Mouse (Mus musculus) hindbrain, embryonic 13.5 days (tissue): ENCODE data around the gene Sft2d2. TPM values are rescaled to one million over a fixed set of nuclear protein-coding genes. Genes with fewer than 3 reads are reported as not detected.

Source experiments
- polyA plus RNA-seq: library from polyadenylated mRNA; unstranded; fragments of >200 nt; fragmentation: Nextera tagmentation; extraction: Ambion mirVana; gene quantifications from 2 replicates; pipeline ENCODE4 v1.2.1, GENCODE M21; 2015

Sft2d2 gene
- polyA plus RNA-seq, 1 experiment from 2014 or later = 5.8 TPM

Other genes starting within 250 kb of the Sft2d2 start
- not detected in 2 replicates for gene Tbx19, start 33.7 kb downstream of the Sft2d2 start, polyA plus RNA-seq
- gene Tiprl, start 42.6 kb upstream of the Sft2d2 start, polyA plus RNA-seq = 130 and 141 TPM in 2 replicates
- gene Gpr161, start 101.4 kb upstream of the Sft2d2 start, polyA plus RNA-seq = 3.4 and 3.6 TPM in 2 replicates